Mouse (Mus musculus) midbrain, embryonic 10.5 days (tissue): ENCODE data around the gene Slc51a. TPM values are rescaled to one million over a fixed set of nuclear protein-coding genes. Genes with fewer than 3 reads are reported as not detected.

Experiments
- DNase-seq: peaks from one replicate; pipeline ENCODE4 v3.0.0-alpha.2; 2017; ENCODE audit warnings: low spot score
- H3K27ac ChIP-seq: fragments of 300-500 bp; sonication (generic); replicated peaks from 2 replicates; pipeline ENCODE4 v1.5.1; 2016; ENCODE audit warnings: mild to moderate bottlenecking
- H3K27me3 ChIP-seq: fragments of 300-500 bp; sonication (generic); 2 replicates; pipeline ENCODE4 v1.6.1; 2016; ENCODE audit warnings: low read depth, mild to moderate bottlenecking; ENCODE audit not compliant: poor library complexity, severe bottlenecking
- H3K36me3 ChIP-seq: fragments of 300-500 bp; sonication (generic); 2 replicates; pipeline ENCODE4 v1.6.1; 2016; ENCODE audit warnings: mild to moderate bottlenecking, moderate library complexity
- H3K4me1 ChIP-seq: fragments of 300-500 bp; sonication (generic); 2 replicates; pipeline ENCODE4 v1.6.1; 2016
- H3K4me3 ChIP-seq: fragments of 300-500 bp; sonication (generic); 2 replicates; pipeline ENCODE4 v1.5.1; 2016; ENCODE audit warnings: mild to moderate bottlenecking, moderate library complexity
- H3K9me3 ChIP-seq: fragments of 300-500 bp; sonication (generic); replicated peaks from 2 replicates; pipeline ENCODE4 v1.6.1; 2016; ENCODE audit warnings: mild to moderate bottlenecking
- WGBS: fragments of 180-500 bp; shearing (Covaris S2); methylation state at CpG from one replicate; pipeline ENCODE4 v1.1.7; 2016; 5-methylcytosine and 5-hydroxymethylcytosine counted together
- polyA plus RNA-seq: library from polyadenylated mRNA; unstranded; fragments of >200 nt; fragmentation: Nextera tagmentation; extraction: Ambion mirVana; gene quantifications from 2 replicates; pipeline ENCODE4 v1.2.1, GENCODE M21; 2016

The Slc51a gene
- polyA plus RNA-seq, 1 experiment from 2014 or later: 0.35 TPM

- H3K9me3 ChIP-seq: no peaks in the 10 kb centered on the region
- H3K4me3 ChIP-seq: no peak overlapping the region
- peaks cover 6% of the 10 kb centered on the region for H3K4me1 ChIP-seq
- H3K27me3 ChIP-seq: no peaks in the 10 kb centered on the region
- no peaks in the 10 kb centered on the region for H3K36me3 ChIP-seq
- H3K27ac ChIP-seq: no peak overlapping the region
- WGBS: 70% methylated on average over 2 of the region's 2 CpGs
- no peak for DNase-seq
Measured at GRCm38 (mm10) chr16:32479415-32479814, 8.3 kb downstream of the Slc51a start.

GRCm38 (mm10) chr16:32477315-32477714 is 10.4 kb downstream of the Slc51a start:
- H3K27ac ChIP-seq: no peak overlapping the region
- DNase-seq: no peak
- no peaks in the 10 kb centered on the region for H3K27me3 ChIP-seq
- peaks cover 3% of the 10 kb centered on the region; the same call in 1 of the 2 replicates for H3K4me1 ChIP-seq
- H3K9me3 ChIP-seq: no peaks in the 10 kb centered on the region
- no peak overlapping the region for H3K4me3 ChIP-seq
- WGBS: 91% methylated on average over 6 of the region's 6 CpGs
- peaks cover 8% of the 10 kb centered on the region for H3K36me3 ChIP-seq

GRCm38 (mm10) chr16:32472276-32473015 is 15.2 kb downstream of the Slc51a start:
- WGBS: 86% methylated on average over 7 of the region's 7 CpGs
- no peaks in the 10 kb centered on the region for H3K9me3 ChIP-seq
- no peaks in the 10 kb centered on the region for H3K27me3 ChIP-seq
- no peak overlapping the region; the same call in 1 of the 2 replicates for H3K27ac ChIP-seq
- peaks cover 5% of the 10 kb centered on the region; the same call in 1 of the 2 replicates for H3K4me1 ChIP-seq
- H3K36me3 ChIP-seq: peaks cover 53% of the 10 kb centered on the region
- H3K4me3 ChIP-seq: no peak overlapping the region
- no peak for DNase-seq

GRCm38 (mm10) chr16:32469404-32470105 is 18.1 kb downstream of the Slc51a start:
- no peaks in the 10 kb centered on the region for H3K9me3 ChIP-seq
- peaks cover 5% of the 10 kb centered on the region; the same call in 1 of the 2 replicates for H3K4me1 ChIP-seq
- H3K27ac ChIP-seq: no peak overlapping the region
- H3K4me3 ChIP-seq: no peak overlapping the region
- DNase-seq: no peak
- WGBS: 86% methylated on average over 5 of the region's 5 CpGs
- H3K36me3 ChIP-seq: peaks cover 67% of the 10 kb centered on the region
- no peaks in the 10 kb centered on the region for H3K27me3 ChIP-seq

GRCm38 (mm10) chr16:32468488-32468887 is 19.2 kb downstream of the Slc51a start:
- DNase-seq: no peak
- no peaks in the 10 kb centered on the region for H3K27me3 ChIP-seq
- H3K36me3 ChIP-seq: peaks cover 78% of the 10 kb centered on the region
- 83% methylated on average over 3 of the region's 3 CpGs for WGBS
- H3K4me1 ChIP-seq: peaks cover 5% of the 10 kb centered on the region; the same call in 1 of the 2 replicates
- H3K9me3 ChIP-seq: no peaks in the 10 kb centered on the region
- H3K4me3 ChIP-seq: no peak overlapping the region
- H3K27ac ChIP-seq: no peak overlapping the region

- no peak overlapping the region for H3K4me3 ChIP-seq
- H3K9me3 ChIP-seq: no peaks in the 10 kb centered on the region
- 0% methylated on average over 1 of the region's 1 CpGs for WGBS
- peaks cover 57% of the 10 kb centered on the region for H3K36me3 ChIP-seq
- H3K4me1 ChIP-seq: no peaks in the 10 kb centered on the region
- no peak overlapping the region for H3K27ac ChIP-seq
- H3K27me3 ChIP-seq: no peaks in the 10 kb centered on the region
- DNase-seq: no peak
Measured at GRCm38 (mm10) chr16:32464908-32465307, 22.8 kb downstream of the Slc51a start.

- Histone ChIP-seq H3K36me3 (peaks cover 46% of the 10 kb centered on the region), H3K9me3 (no peaks in the 10 kb centered on the region), H3K27ac (no peak overlapping the region), H3K27me3 (no peaks in the 10 kb centered on the region), H3K4me1 (no peaks in the 10 kb centered on the region), H3K4me3 (no peak overlapping the region)
- 92% methylated on average over 2 of the region's 2 CpGs for WGBS
- no peak for DNase-seq
Measured at GRCm38 (mm10) chr16:32463426-32463825, 24.3 kb downstream of the Slc51a start.

- no peak for DNase-seq
- peaks cover 41% of the 10 kb centered on the region for H3K36me3 ChIP-seq
- no peaks in the 10 kb centered on the region for H3K9me3 ChIP-seq
- H3K4me3 ChIP-seq: no peak overlapping the region
- WGBS: 96% methylated on average over 16 of the region's 16 CpGs
- H3K4me1 ChIP-seq: no peaks in the 10 kb centered on the region
- H3K27ac ChIP-seq: no peak overlapping the region
- H3K27me3 ChIP-seq: no peaks in the 10 kb centered on the region
Measured at GRCm38 (mm10) chr16:32462950-32463349, 24.7 kb downstream of the Slc51a start.

- 91% methylated on average over 5 of the region's 5 CpGs for WGBS
- Histone ChIP-seq H3K27me3 (no peaks in the 10 kb centered on the region), H3K4me3 (no peak overlapping the region), H3K36me3 (peaks cover 32% of the 10 kb centered on the region), H3K4me1 (no peaks in the 10 kb centered on the region), H3K9me3 (no peaks in the 10 kb centered on the region), H3K27ac (no peak overlapping the region)
- DNase-seq: no peak
Measured at GRCm38 (mm10) chr16:32461713-32462112, 26.0 kb downstream of the Slc51a start.

GRCm38 (mm10) chr16:32460518-32460917 is 27.2 kb downstream of the Slc51a start:
- H3K4me1 ChIP-seq: no peaks in the 10 kb centered on the region
- 66% methylated on average over 4 of the region's 4 CpGs for WGBS
- no peak overlapping the region for H3K27ac ChIP-seq
- H3K36me3 ChIP-seq: peaks cover 39% of the 10 kb centered on the region
- H3K27me3 ChIP-seq: no peaks in the 10 kb centered on the region
- DNase-seq: no peak
- H3K4me3 ChIP-seq: no peak overlapping the region
- H3K9me3 ChIP-seq: no peaks in the 10 kb centered on the region

GRCm38 (mm10) chr16:32457589-32458386 is 29.9 kb downstream of the Slc51a start:
- 71% methylated on average over 10 of the region's 10 CpGs for WGBS
- DNase-seq: peak; percentile 22
- Histone ChIP-seq H3K4me3 (no peak overlapping the region), H3K27me3 (no peaks in the 10 kb centered on the region), H3K27ac (no peak overlapping the region), H3K9me3 (no peaks in the 10 kb centered on the region), H3K4me1 (no peaks in the 10 kb centered on the region), H3K36me3 (peaks cover 28% of the 10 kb centered on the region)

- WGBS: 91% methylated on average over 1 of the region's 1 CpGs
- Histone ChIP-seq H3K27me3 (no peaks in the 10 kb centered on the region), H3K9me3 (no peaks in the 10 kb centered on the region), H3K4me3 (no peak overlapping the region), H3K27ac (no peak overlapping the region), H3K36me3 (peaks cover 34% of the 10 kb centered on the region), H3K4me1 (no peaks in the 10 kb centered on the region)
- DNase-seq: no peak
Measured at GRCm38 (mm10) chr16:32456761-32457160, 30.9 kb downstream of the Slc51a start.
